Mouse (Mus musculus) heart, adult 2 months (tissue): ENCODE results near the gene Gpr171.

Experiments
- CTCF ChIP-seq: fragments of 200-600 bp; IDR thresholded peaks from 2 replicates; pipeline ENCODE4 v1.8.1; 2022; ENCODE audit warnings: antibody characterized with exemption, mild to moderate bottlenecking, moderate library complexity
- EP300 ChIP-seq: fragments of 200-500 bp; IDR thresholded peaks from 2 replicates; pipeline ENCODE4 v1.6.1; 2011; ENCODE audit warnings: low read depth, low read length, control low read depth; ENCODE audit not compliant: insufficient read depth
- POLR2A ChIP-seq: fragments of 200-500 bp; IDR thresholded peaks from 2 replicates; pipeline ENCODE4 v1.6.1; 2011; ENCODE audit warnings: mild to moderate bottlenecking, low read depth, low read length, control low read depth; ENCODE audit not compliant: insufficient read depth

GRCm38 (mm10) chr3:59145194-59145593 is 43.6 kb upstream of the Gpr171 start:
- TF ChIP-seq CTCF: no peak
- TF ChIP-seq POLR2A: no peak
- TF ChIP-seq EP300: no peak
